8 mouse cellular contexts compared by ENCODE assay signal in the genomic region with DNA sequence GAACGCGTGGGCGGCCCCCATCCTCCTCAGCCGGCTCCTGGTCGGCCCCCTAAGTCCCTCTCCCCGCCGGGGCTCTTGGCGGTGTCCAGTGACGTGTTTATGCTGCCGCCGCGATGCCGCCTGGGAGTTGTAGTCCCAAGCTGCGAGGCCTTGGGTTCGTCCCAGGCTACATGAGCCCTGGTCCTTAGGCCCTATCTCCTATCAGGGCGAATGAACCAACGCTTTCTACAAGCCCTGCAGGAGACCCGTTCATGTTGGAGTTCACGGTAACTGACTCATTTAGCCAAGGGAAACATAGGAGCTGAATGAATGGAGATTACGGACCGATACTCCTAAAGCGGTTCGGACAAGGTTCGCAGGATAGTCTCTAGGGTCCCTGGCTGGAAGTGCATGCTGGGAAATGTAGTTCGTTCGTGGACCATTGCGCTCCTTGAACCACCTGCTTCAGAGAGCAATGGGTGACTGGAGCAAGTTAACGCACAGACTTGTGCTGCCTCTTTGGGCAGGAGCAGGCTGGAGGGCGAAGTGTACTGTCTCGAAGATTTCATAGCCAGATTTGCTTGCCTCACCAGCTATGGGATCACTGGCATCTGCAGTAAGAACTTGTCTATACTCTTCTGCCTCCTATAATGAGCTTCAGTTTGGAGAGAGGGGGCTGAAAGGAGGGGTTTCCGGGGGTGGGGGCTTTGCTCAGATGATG. TPM values are rescaled to one million over a fixed set of nuclear protein-coding genes. Genes with fewer than 3 reads are reported as not detected.
DNase-seq lines count a peak whose midpoint lies in the region; ATAC-seq lines count a peak whose summit lies in the region.

A gene (minus strand): TSS at position 77 of the 700 bp plus-strand sequence.

- H3K4me2 ChIP-seq in hindbrain, embryonic 16.5 days (ENCODE audit: low read length), result peak within 1 kb of the TSS; percentile 98

- no peaks in the 10 kb centered on the region for H3K79me2 ChIP-seq in macrophage (ENCODE audit: inconsistent target)

- ATAC-seq in hindbrain, embryonic 16.5 days, result peak; percentile 97

- H3K27me3 ChIP-seq in hindbrain, embryonic 16.5 days (replicated peaks; ENCODE audit: control insufficient read depth, insufficient read depth, low read length), result no peaks in the 10 kb centered on the region

- DNase-seq in WW6 (ENCODE audit: low read depth, low spot score), result peak; percentile 89
- DNase-seq in cerebellum, postnatal 4 days (ENCODE audit: low spot score in 2 of 2), result peak; percentile 83 to 90
- peak; percentile 93 for DNase-seq in gastrocnemius, adult 18-20 months (ENCODE audit: low spot score)
- peak; percentile 94 to 97 for DNase-seq in left cerebral cortex, adult 18-20 months (ENCODE audit: low spot score in 2 of 2)
- DNase-seq in right cerebral cortex, adult 18-20 months, result peak; percentile 96
- peak; percentile 78 for DNase-seq in urinary bladder, postnatal 10 days (ENCODE audit: low spot score)

- H3K27ac ChIP-seq in hindbrain, embryonic 16.5 days (ENCODE audit: low read depth, low read length), result peak within 1 kb of the TSS; percentile 92
- 0 out of 2 replicates have a peak within 1 kb of the TSS, but pooled peaks have one; percentile 28 for H3K27ac ChIP-seq in macrophage

- under 1% methylated on average over 31 of the region's 31 CpGs for WGBS in hindbrain, embryonic 16.5 days
- WGBS in macrophage (ENCODE audit: missing documents), result 0% methylated on average over 28 of the region's 31 CpGs

- no peaks in the 10 kb centered on the region for H3K9me3 ChIP-seq in hindbrain, embryonic 16.5 days (ENCODE audit: control insufficient read depth, low read length)

- no peaks in the 10 kb centered on the region for H3K36me3 ChIP-seq in hindbrain, embryonic 16.5 days (ENCODE audit: control insufficient read depth, insufficient read depth, low read length)
- no peaks in the 10 kb centered on the region for H3K36me3 ChIP-seq in macrophage (ENCODE audit: inconsistent target)

- H3K4me3 ChIP-seq in hindbrain, embryonic 16.5 days (ENCODE audit: low read length), result peak within 1 kb of the TSS; percentile 94
- H3K4me3 ChIP-seq in macrophage (ENCODE audit: inconsistent target), result peak within 1 kb of the TSS; percentile 33

- H3K9ac ChIP-seq in hindbrain, embryonic 16.5 days (ENCODE audit: low read depth, low read length), result peak within 1 kb of the TSS; percentile 97

- peaks cover 28% of the 10 kb centered on the region for H3K4me1 ChIP-seq in hindbrain, embryonic 16.5 days (ENCODE audit: control insufficient read depth, insufficient read depth, low read depth, low read length)

RNA-seq across cellular contexts. Expression of the gene that starts here (rescaled TPM):
- 10 to 100 TPM; 36.3 to 38.4 TPM for total RNA-seq in gastrocnemius, adult 18-20 months (2021)
- 17.5 and 18.7 TPM in 2 replicates for polyA plus RNA-seq in hindbrain, embryonic 16.5 days (2015; fragmentation: Nextera tagmentation; extraction: Ambion mirVana)
- 100 to 1,000 TPM; 192 to 197 TPM for total RNA-seq in left cerebral cortex, adult 18-20 months (2021)
- total RNA-seq in macrophage (2018; cell fraction: chromatin; rRNA removed), result 10 to 100 TPM in 4 of 26 experiments, 1 to 10 TPM in 21, under 1 TPM in 1; 0.81 to 14.0 (median 6.0) TPM
- 10 to 100 TPM in 14 of 26 experiments, 1 to 10 TPM in 12; 6.1 to 18.1 (median 10.1) TPM for total RNA-seq in macrophage (2018; cell fraction: cytosol; rRNA removed)
- 10 to 100 TPM in 6 of 26 experiments, 1 to 10 TPM in 20; 2.9 to 17.4 (median 7.3) TPM for total RNA-seq in macrophage (2018; cell fraction: nucleus; rRNA removed)
- polyA plus RNA-seq in macrophage (2018), result 4.3 to 16.5 TPM (median 9.5 TPM) in 3 replicates

Comparison
In these comparisons a context has a peak if more than half of its experiments do, and no peak if none do; other contexts are left out.
1. Peak in every context shown above with its lines: DNase-seq, ATAC-seq, H3K4me3 ChIP-seq and H3K27ac ChIP-seq.
2. RNA of the gene that starts here (total RNA-seq): 192 to 197 TPM in left cerebral cortex, adult 18-20 months; 36.3 to 38.4 TPM in gastrocnemius, adult 18-20 months; every median in the first group is over 4 times any median in the second.